Mouse (Mus musculus) intestine, embryonic 14.5 days (tissue): Measurements from ENCODE around the gene Itgae. TPM values are rescaled to one million over a fixed set of nuclear protein-coding genes. Genes with fewer than 3 reads are reported as not detected.

ENCODE experiments used
- ATAC-seq: fragments of 200-750 bp; cut with Nextera tagmentation; replicated peaks from 2 replicates; pipeline ENCODE4 v1.8.0; 2017; ENCODE audit warnings: low read depth, moderate number of reproducible peaks, moderate TSS enrichment, moderate library complexity; ENCODE audit not compliant: low FRiP score, low TSS enrichment
- DNase-seq: peaks from one replicate; pipeline ENCODE4 v3.0.0-alpha.2; 2018; ENCODE audit warnings: low spot score
- H3K27ac ChIP-seq: fragments of 300-500 bp; sonication (generic); 2 replicates; pipeline ENCODE4 v1.5.1; 2014; ENCODE audit warnings: low read depth, mild to moderate bottlenecking, control low read depth
- H3K27me3 ChIP-seq: fragments of 300-500 bp; sonication (generic); replicated peaks from 2 replicates; pipeline ENCODE4 v1.6.1; 2014; ENCODE audit warnings: low read length, control low read depth; ENCODE audit not compliant: control insufficient read depth, insufficient read depth
- H3K36me3 ChIP-seq: fragments of 300-500 bp; sonication (generic); 2 replicates; pipeline ENCODE4 v1.6.1; 2014; ENCODE audit warnings: low read length, control low read depth; ENCODE audit not compliant: control insufficient read depth, insufficient read depth
- H3K4me1 ChIP-seq: fragments of 300-500 bp; sonication (generic); replicated peaks from 2 replicates; pipeline ENCODE4 v1.6.1; 2014; ENCODE audit warnings: low read length, control low read depth, mixed read lengths; ENCODE audit not compliant: control insufficient read depth, insufficient read depth
- H3K4me2 ChIP-seq: fragments of 300-500 bp; sonication (generic); 2 replicates; pipeline ENCODE4 v1.6.1; 2014; ENCODE audit warnings: low read length
- H3K4me3 ChIP-seq: fragments of 300-500 bp; sonication (generic); 2 replicates; pipeline ENCODE4 v1.5.1; 2014; ENCODE audit warnings: low read depth, low read length, control low read depth, mixed read lengths
- H3K9ac ChIP-seq: fragments of 300-500 bp; sonication (generic); 2 replicates; pipeline ENCODE4 v1.6.1; 2014; ENCODE audit warnings: mild to moderate bottlenecking, low read length
- H3K9me3 ChIP-seq: fragments of 300-500 bp; sonication (generic); 2 replicates; pipeline ENCODE4 v1.6.1; 2016; ENCODE audit warnings: low read length, control low read depth; ENCODE audit not compliant: control insufficient read depth
- WGBS: fragments of 180-500 bp; shearing (Covaris S2); extraction: QIAGEN DNeasy Blood & Tissue Kit; methylation state at CpG from one replicate; pipeline ENCODE4 v1.1.7; 2014; 5-methylcytosine and 5-hydroxymethylcytosine counted together
- polyA plus RNA-seq: library from polyadenylated mRNA; unstranded; fragments of >200 nt; fragmentation: Nextera tagmentation; extraction: Ambion mirVana; gene quantifications from 2 replicates; pipeline ENCODE4 v1.2.1, GENCODE M21; 2014

Itgae gene
- polyA plus RNA-seq, 1 experiment from 2014 or later = 0.23 TPM

GRCm38 (mm10) chr11:73084804-73085231 lies 5.6 kb upstream of the Itgae start:
- WGBS = 65% methylated on average over 10 of the region's 10 CpGs
- no peak for ATAC-seq

GRCm38 (mm10) chr11:73085391-73085790 lies 5.0 kb upstream of the Itgae start:
- ATAC-seq = no peak
- no peak overlapping the region for H3K4me3 ChIP-seq
- H3K4me1 ChIP-seq = peaks cover 5% of the 10 kb centered on the region; the same call in 1 of the 2 replicates
- WGBS = 63% methylated on average over 7 of the region's 7 CpGs
- DNase-seq = no peak
- no peak overlapping the region for H3K9ac ChIP-seq
- no peaks in the 10 kb centered on the region for H3K9me3 ChIP-seq
- no peak overlapping the region for H3K27ac ChIP-seq
- H3K4me2 ChIP-seq = no peak overlapping the region
- H3K27me3 ChIP-seq = no peaks in the 10 kb centered on the region
- H3K36me3 ChIP-seq = peaks cover 30% of the 10 kb centered on the region

More at GRCm38 (mm10) chr11:73084804-73085231, 5.6 kb upstream of the Itgae start:
- Histone ChIP-seq H3K36me3 (peaks cover 36% of the 10 kb centered on the region), H3K9ac (no peak overlapping the region), H3K4me2 (no peak overlapping the region), H3K27ac (no peak overlapping the region), H3K27me3 (no peaks in the 10 kb centered on the region), H3K4me3 (no peak overlapping the region), H3K9me3 (no peaks in the 10 kb centered on the region), H3K4me1 (peaks cover 5% of the 10 kb centered on the region; the same call in 1 of the 2 replicates)
- no peak for DNase-seq

- WGBS = 53% methylated on average over 6 of the region's 6 CpGs
- ATAC-seq = no peak
- no peak overlapping the region for H3K9ac ChIP-seq
These were observed 2.5 kb upstream of the Itgae start for GRCm38 (mm10) chr11:73087700-73088480.

GRCm38 (mm10) chr11:73090826-73091225 lies 443 bp downstream of the Itgae start:
- WGBS = 89% methylated on average over 2 of the region's 2 CpGs

More at GRCm38 (mm10) chr11:73087700-73088480, 2.5 kb upstream of the Itgae start:
- Histone ChIP-seq H3K36me3 (peaks cover 7% of the 10 kb centered on the region; the same call in 1 of the 2 replicates), H3K9me3 (no peaks in the 10 kb centered on the region), H3K4me1 (peaks cover 5% of the 10 kb centered on the region; the same call in 1 of the 2 replicates), H3K27ac (no peak overlapping the region), H3K27me3 (no peaks in the 10 kb centered on the region), H3K4me2 (no peak overlapping the region), H3K4me3 (no peak overlapping the region)
- DNase-seq = no peak

GRCm38 (mm10) chr11:73092057-73092456 lies 1.7 kb downstream of the Itgae start:
- no peak for DNase-seq
- 71% methylated on average over 4 of the region's 4 CpGs for WGBS
- Histone ChIP-seq H3K36me3 (no peaks in the 10 kb centered on the region), H3K4me2 (no peak overlapping the region), H3K27ac (no peak overlapping the region), H3K9me3 (no peaks in the 10 kb centered on the region), H3K4me3 (no peak overlapping the region), H3K27me3 (no peaks in the 10 kb centered on the region), H3K4me1 (no peaks in the 10 kb centered on the region), H3K9ac (no peak overlapping the region)
- ATAC-seq = no peak

More at GRCm38 (mm10) chr11:73090826-73091225, 443 bp downstream of the Itgae start:
- Histone ChIP-seq H3K27ac (no peak overlapping the region), H3K9ac (no peak overlapping the region), H3K36me3 (no peaks in the 10 kb centered on the region), H3K27me3 (no peaks in the 10 kb centered on the region), H3K4me1 (no peaks in the 10 kb centered on the region), H3K4me2 (no peak overlapping the region), H3K4me3 (no peak overlapping the region), H3K9me3 (no peaks in the 10 kb centered on the region)
- ATAC-seq (no peak), DNase-seq (no peak)

- Histone ChIP-seq H3K27ac (no peak overlapping the region), H3K4me3 (no peak overlapping the region), H3K4me1 (no peaks in the 10 kb centered on the region), H3K4me2 (no peak overlapping the region), H3K27me3 (no peaks in the 10 kb centered on the region), H3K9me3 (no peaks in the 10 kb centered on the region), H3K36me3 (no peaks in the 10 kb centered on the region), H3K9ac (no peak overlapping the region)
- DNase-seq (no peak), ATAC-seq (no peak)
- WGBS = 72% methylated on average over 7 of the region's 7 CpGs
These were observed 2.5 kb downstream of the Itgae start for GRCm38 (mm10) chr11:73092877-73093276.

GRCm38 (mm10) chr11:73094231-73094995 lies 4.0 kb downstream of the Itgae start:
- H3K9ac ChIP-seq = no peak overlapping the region
- no peak overlapping the region for H3K4me2 ChIP-seq
- WGBS = 79% methylated on average over 11 of the region's 11 CpGs

GRCm38 (mm10) chr11:73098860-73099259 lies 8.5 kb downstream of the Itgae start:
- 53% methylated on average over 5 of the region's 5 CpGs for WGBS
- no peak overlapping the region for H3K4me3 ChIP-seq
- no peak overlapping the region for H3K4me2 ChIP-seq
- H3K36me3 ChIP-seq = no peaks in the 10 kb centered on the region
- H3K4me1 ChIP-seq = no peaks in the 10 kb centered on the region
- no peak overlapping the region for H3K27ac ChIP-seq
- H3K27me3 ChIP-seq = no peaks in the 10 kb centered on the region
- no peak for DNase-seq
- H3K9me3 ChIP-seq = no peaks in the 10 kb centered on the region
- H3K9ac ChIP-seq = no peak overlapping the region
- no peak for ATAC-seq

More at GRCm38 (mm10) chr11:73094231-73094995, 4.0 kb downstream of the Itgae start:
- Histone ChIP-seq H3K27me3 (no peaks in the 10 kb centered on the region), H3K4me1 (no peaks in the 10 kb centered on the region), H3K4me3 (no peak overlapping the region), H3K27ac (no peak overlapping the region), H3K36me3 (no peaks in the 10 kb centered on the region), H3K9me3 (no peaks in the 10 kb centered on the region)
- no peak for ATAC-seq
- DNase-seq = no peak
